In genomic region chr7:25006586-25007364, GRCm38 (mm10) we compare ENCODE assay signal across 9 mouse cellular contexts. TPM values are rescaled to one million over a fixed set of nuclear protein-coding genes. Genes with fewer than 3 reads are reported as not detected.
DNase-seq lines count a peak whose midpoint lies in the region; ATAC-seq and TF ChIP-seq lines count a peak whose summit lies in the region.
"Had no signal": no experiment of that assay in that cellular context is flagged by ENCODE, and none has a peak within 500 bp of the region (broad histone marks: within the 10 kb centered on the region; RNA-seq: fewer than 3 reads in every experiment).

No protein-coding gene starts in this region.

- H3K4me2 ChIP-seq in liver, embryonic 14.5 days (ENCODE audit: low read depth): no peak overlapping the region
- H3K4me2 ChIP-seq in liver, embryonic 11.5 days: no peak overlapping the region
- peak overlapping the region; percentile 71 for H3K4me2 ChIP-seq in forebrain, embryonic 13.5 days
- no peak overlapping the region for H3K4me2 ChIP-seq in lung, postnatal 0 days (replicated peaks; ENCODE audit: low read depth, low read length)

- WGBS in liver, embryonic 14.5 days (ENCODE audit: insufficient replicate concordance): 51% methylated on average over 12 of the region's 12 CpGs
- 72% methylated on average over 12 of the region's 12 CpGs for WGBS in liver, embryonic 11.5 days
- WGBS in forebrain, embryonic 13.5 days: 78% methylated on average over 12 of the region's 12 CpGs
- WGBS in lung, postnatal 0 days: 66% methylated on average over 12 of the region's 12 CpGs
- WGBS in olfactory bulb, adult 2 months: 48% methylated on average over 12 of the region's 12 CpGs
- WGBS in cerebellum, adult 2 months: 77% methylated on average over 12 of the region's 12 CpGs

- H3K9ac ChIP-seq in liver, embryonic 14.5 days (replicated peaks): no peak overlapping the region
- no peak overlapping the region for H3K9ac ChIP-seq in liver, embryonic 11.5 days (ENCODE audit: low read depth, low read length)
- H3K9ac ChIP-seq in forebrain, embryonic 13.5 days: no peak overlapping the region
- no peak overlapping the region for H3K9ac ChIP-seq in lung, postnatal 0 days (replicated peaks; ENCODE audit: low read depth)
- H3K9ac ChIP-seq: heart, embryonic 13.5 days had no signal

- no peak overlapping the region for H3K27ac ChIP-seq in liver, embryonic 14.5 days
- H3K27ac ChIP-seq in liver, embryonic 11.5 days (ENCODE audit: low read depth, low read length): no peak overlapping the region
- H3K27ac ChIP-seq in forebrain, embryonic 13.5 days: peak overlapping the region; percentile 95
- no peak overlapping the region for H3K27ac ChIP-seq in lung, postnatal 0 days (ENCODE audit: low read length)
- H3K27ac ChIP-seq in olfactory bulb, adult 2 months (ENCODE audit: insufficient read depth, low read depth, low read length): peak overlapping the region; percentile 100
- no peak overlapping the region for H3K27ac ChIP-seq in cerebellum, adult 2 months (ENCODE audit: insufficient read depth, low read length)
- H3K27ac ChIP-seq: heart, embryonic 13.5 days had no signal

- TF ChIP-seq CTCF in liver, embryonic 14.5 days (IDR thresholded peaks at IDR 0.05; ENCODE audit: low read depth): no peak
- no peak for TF ChIP-seq CTCF in lung, postnatal 0 days (IDR thresholded peaks at IDR 0.05)
- no peak for TF ChIP-seq CTCF in olfactory bulb, adult 2 months (IDR thresholded peaks at IDR 0.05; ENCODE audit: insufficient read depth, low read depth, low read length)
- no peak for TF ChIP-seq CTCF in cerebellum, adult 2 months (IDR thresholded peaks at IDR 0.05; ENCODE audit: borderline replicate concordance, insufficient read depth, low read depth, low read length)

- TF ChIP-seq POLR2A in olfactory bulb, adult 2 months (IDR thresholded peaks at IDR 0.05; ENCODE audit: insufficient read depth, low read depth, low read length): no peak
- no peak for TF ChIP-seq POLR2A in cerebellum, adult 2 months (IDR thresholded peaks at IDR 0.05; ENCODE audit: borderline replicate concordance, insufficient read depth, low read length)

- no peaks in the 10 kb centered on the region for H3K4me1 ChIP-seq in liver, embryonic 14.5 days (replicated peaks; ENCODE audit: control insufficient read depth in 2 of 2, insufficient read depth in 2 of 2, low read length in 1 of 2)
- H3K4me1 ChIP-seq in liver, embryonic 11.5 days (replicated peaks; ENCODE audit: control insufficient read depth, insufficient read depth, low read length): peaks cover 11% of the 10 kb centered on the region
- peaks cover 80% of the 10 kb centered on the region for H3K4me1 ChIP-seq in forebrain, embryonic 13.5 days
- no peaks in the 10 kb centered on the region for H3K4me1 ChIP-seq in lung, postnatal 0 days (ENCODE audit: insufficient read depth, low read depth, low read length)
- peaks cover 65% of the 10 kb centered on the region for H3K4me1 ChIP-seq in olfactory bulb, adult 2 months (ENCODE audit: control insufficient read depth, insufficient read depth, low read length)
- H3K4me1 ChIP-seq in cerebellum, adult 2 months (ENCODE audit: control insufficient read depth, insufficient read depth, low read length): peaks cover 28% of the 10 kb centered on the region

- DNase-seq in liver, embryonic 14.5 days (ENCODE audit: low read depth in 3 of 3, low spot score in 3 of 3): peak; percentile 18 to 35 (median 19)
- DNase-seq in liver, embryonic 11.5 days (ENCODE audit: low spot score): no peak
- DNase-seq in lung, postnatal 0 days (ENCODE audit: low spot score): peak; percentile 61
- no peak for DNase-seq in heart, adult 8-10 months (ENCODE audit: low spot score)
- no peak for DNase-seq in spleen, adult 12 weeks (ENCODE audit: low spot score)
- DNase-seq in cerebellum, adult 2 months: no peak

- peaks cover 60% of the 10 kb centered on the region for H3K27me3 ChIP-seq in liver, embryonic 14.5 days (ENCODE audit: control insufficient read depth, insufficient read depth, low read length)
- H3K27me3 ChIP-seq in liver, embryonic 11.5 days (replicated peaks; ENCODE audit: control insufficient read depth, insufficient read depth, low read length): peaks cover 85% of the 10 kb centered on the region
- peaks cover 53% of the 10 kb centered on the region for H3K27me3 ChIP-seq in forebrain, embryonic 13.5 days
- H3K27me3 ChIP-seq in lung, postnatal 0 days (replicated peaks; ENCODE audit: insufficient read depth, low read length): peaks cover 59% of the 10 kb centered on the region
- H3K27me3 ChIP-seq in cerebellum, adult 2 months (ENCODE audit: control insufficient read depth, insufficient read depth, low read length): no peaks in the 10 kb centered on the region

- H3K4me3 ChIP-seq in liver, embryonic 14.5 days (ENCODE audit: insufficient read depth in 1 of 2, low read depth in 2 of 2, low read length in 2 of 2): no peak overlapping the region
- H3K4me3 ChIP-seq in liver, embryonic 11.5 days (ENCODE audit: low read depth, low read length): no peak overlapping the region
- no peak overlapping the region for H3K4me3 ChIP-seq in forebrain, embryonic 13.5 days
- no peak overlapping the region for H3K4me3 ChIP-seq in lung, postnatal 0 days (ENCODE audit: low read depth, low read length)
- peak overlapping the region; percentile 97; the same call in 1 of the 2 replicates for H3K4me3 ChIP-seq in olfactory bulb, adult 2 months (ENCODE audit: insufficient read depth, low read depth, low read length)
- H3K4me3 ChIP-seq in cerebellum, adult 2 months (replicated peaks; ENCODE audit: insufficient read depth, low read depth, low read length): no peak overlapping the region

- H3K36me3 ChIP-seq in liver, embryonic 14.5 days (replicated peaks; ENCODE audit: control insufficient read depth, insufficient read depth, low read depth): no peaks in the 10 kb centered on the region
- no peaks in the 10 kb centered on the region for H3K36me3 ChIP-seq in liver, embryonic 11.5 days (ENCODE audit: control insufficient read depth, insufficient read depth, low read length)
- H3K36me3 ChIP-seq in forebrain, embryonic 13.5 days (ENCODE audit: poor library complexity, severe bottlenecking): peaks cover 3% of the 10 kb centered on the region; the same call in 1 of the 2 replicates
- H3K36me3 ChIP-seq in lung, postnatal 0 days (ENCODE audit: insufficient read depth, low read length): no peaks in the 10 kb centered on the region
- H3K36me3 ChIP-seq: heart, embryonic 13.5 days had no signal

- ATAC-seq in liver, embryonic 14.5 days (ENCODE audit: insufficient read depth): no peak
- no peak for ATAC-seq in liver, embryonic 11.5 days (replicated peaks; ENCODE audit: low FRiP score)
- ATAC-seq in forebrain, embryonic 13.5 days: no peak
- peak; percentile 29 for ATAC-seq in lung, postnatal 0 days

- H3K9me3 ChIP-seq in liver, embryonic 14.5 days (ENCODE audit: control insufficient read depth, low read length): no peaks in the 10 kb centered on the region
- H3K9me3 ChIP-seq in liver, embryonic 11.5 days (ENCODE audit: control insufficient read depth, low read length): no peaks in the 10 kb centered on the region
- no peaks in the 10 kb centered on the region for H3K9me3 ChIP-seq in forebrain, embryonic 13.5 days (replicated peaks)
- no peaks in the 10 kb centered on the region for H3K9me3 ChIP-seq in lung, postnatal 0 days (ENCODE audit: low read length)
- H3K9me3 ChIP-seq: heart, embryonic 13.5 days had no signal

- no peak for TF ChIP-seq EP300 in liver, embryonic 14.5 days (IDR thresholded peaks at IDR 0.05; ENCODE audit: low read depth)
- TF ChIP-seq EP300 in lung, postnatal 0 days (IDR thresholded peaks at IDR 0.05): no peak

RNA-seq across cellular contexts. Expression of gene Atp1a3, which starts 1.0 kb away (rescaled TPM):
- 0.38 and 0.50 TPM in 2 replicates for polyA plus RNA-seq in liver, embryonic 14.5 days (2012; rRNA removed)
- polyA plus RNA-seq in liver, embryonic 14.5 days (2014; fragmentation: Nextera tagmentation; extraction: Ambion mirVana): 0.60 and 0.68 TPM in 2 replicates
- polyA plus RNA-seq in liver, embryonic 11.5 days (2014; fragmentation: Nextera tagmentation; extraction: Ambion mirVana): 1.4 and 1.5 TPM in 2 replicates
- polyA plus RNA-seq in forebrain, embryonic 13.5 days (2015; fragmentation: Nextera tagmentation; extraction: Ambion mirVana): 95.0 and 107 TPM in 2 replicates
- polyA plus RNA-seq in lung, postnatal 0 days (2015; fragmentation: Nextera tagmentation; extraction: Ambion mirVana): 0.57 and 0.73 TPM in 2 replicates
- 361 and 745 TPM in 2 replicates for polyA plus RNA-seq in olfactory bulb, adult 2 months (2012; ENCODE audit: insufficient read depth, insufficient read length, low replicate concordance, missing spikeins)
- total RNA-seq in heart, adult 8-10 months (2022): 1 to 10 TPM in 2 of 4 experiments, under 1 TPM in 2; 0.60 to 3.3 (median 1.3) TPM
- 1,466 and 1,473 TPM in 2 replicates for polyA plus RNA-seq in cerebellum, adult 2 months (2012; rRNA removed)

RNA-seq across cellular contexts. Expression of gene Rabac1, which starts 34.2 kb away (rescaled TPM):
- polyA plus RNA-seq in liver, embryonic 14.5 days (2012; rRNA removed): 46.8 and 56.5 TPM in 2 replicates
- polyA plus RNA-seq in liver, embryonic 14.5 days (2014; fragmentation: Nextera tagmentation; extraction: Ambion mirVana): 60.7 and 62.2 TPM in 2 replicates
- 91.3 and 101 TPM in 2 replicates for polyA plus RNA-seq in liver, embryonic 11.5 days (2014; fragmentation: Nextera tagmentation; extraction: Ambion mirVana)
- polyA plus RNA-seq in forebrain, embryonic 13.5 days (2015; fragmentation: Nextera tagmentation; extraction: Ambion mirVana): 128 and 138 TPM in 2 replicates
- polyA plus RNA-seq in lung, postnatal 0 days (2015; fragmentation: Nextera tagmentation; extraction: Ambion mirVana): 488 and 561 TPM in 2 replicates
- not detected in 2 replicates for polyA plus RNA-seq in olfactory bulb, adult 2 months (2012; ENCODE audit: insufficient read depth, insufficient read length, low replicate concordance, missing spikeins)
- 100 to 1,000 TPM; 297 to 375 (median 324) TPM for total RNA-seq in heart, adult 8-10 months (2022)
- polyA plus RNA-seq in cerebellum, adult 2 months (2012; rRNA removed): 637 and 648 TPM in 2 replicates

Comparison
In these comparisons a context has a peak if more than half of its experiments do, and no peak if none do; other contexts are left out.
1. DNase-seq: peak in liver, embryonic 14.5 days (3 of 3) and lung, postnatal 0 days (single experiment); none in liver, embryonic 11.5 days (single experiment), heart, adult 8-10 months (single experiment), spleen, adult 12 weeks (single experiment) and cerebellum, adult 2 months (0 of 2).
2. H3K27ac ChIP-seq: peak in forebrain, embryonic 13.5 days (single experiment) and olfactory bulb, adult 2 months (single experiment); none in liver, embryonic 14.5 days (single experiment), liver, embryonic 11.5 days (single experiment), lung, postnatal 0 days (single experiment) and cerebellum, adult 2 months (single experiment).
3. RNA of gene Atp1a3, which starts 1.0 kb away (polyA plus RNA-seq): 1,466 to 1,473 TPM in cerebellum, adult 2 months, 361 to 745 TPM in olfactory bulb, adult 2 months and 95.0 to 107 TPM in forebrain, embryonic 13.5 days; 1.4 to 1.5 TPM in liver, embryonic 11.5 days, 0.38 to 0.68 TPM in liver, embryonic 14.5 days and 0.57 to 0.73 TPM in lung, postnatal 0 days; every median in the first group is over 10 times any median in the second.